Mouse (Mus musculus) neural tube, embryonic 13.5 days (tissue): Measurements from ENCODE around the gene Nrap. TPM values are rescaled to one million over a fixed set of nuclear protein-coding genes. Genes with fewer than 3 reads are reported as not detected.
"Not testable (repeated sequence)": the region's sequence is repeated elsewhere in the genome, so short reads cannot be mapped to it uniquely, and the experiment has no call there.

Experiments
- ATAC-seq: fragments of 200-750 bp; cut with Nextera tagmentation; 2 replicates; pipeline ENCODE4 v1.8.0; 2017; ENCODE audit warnings: low read depth, mild to moderate bottlenecking, moderate TSS enrichment, moderate library complexity
- H3K27ac ChIP-seq: fragments of 300-500 bp; sonication (generic); replicated peaks from 2 replicates; pipeline ENCODE4 v1.5.1; 2015; ENCODE audit warnings: moderate library complexity, mild to moderate bottlenecking, inconsistent platforms
- H3K27me3 ChIP-seq: fragments of 300-500 bp; sonication (generic); 2 replicates; pipeline ENCODE4 v1.6.1; 2015; ENCODE audit warnings: mild to moderate bottlenecking, inconsistent platforms
- H3K36me3 ChIP-seq: fragments of 300-500 bp; sonication (generic); 2 replicates; pipeline ENCODE4 v1.6.1; 2015; ENCODE audit warnings: mild to moderate bottlenecking, inconsistent platforms
- H3K4me1 ChIP-seq: fragments of 300-500 bp; sonication (generic); replicated peaks from 2 replicates; pipeline ENCODE4 v1.6.1; 2015; ENCODE audit warnings: inconsistent platforms
- H3K4me2 ChIP-seq: fragments of 300-500 bp; sonication (generic); 2 replicates; pipeline ENCODE4 v1.6.1; 2015; ENCODE audit warnings: inconsistent platforms, mild to moderate bottlenecking, moderate library complexity
- H3K4me3 ChIP-seq: fragments of 300-500 bp; sonication (generic); 2 replicates; pipeline ENCODE4 v1.5.1; 2015; ENCODE audit warnings: mild to moderate bottlenecking, inconsistent platforms
- H3K9ac ChIP-seq: fragments of 300-500 bp; sonication (generic); 2 replicates; pipeline ENCODE4 v1.6.1; 2015; ENCODE audit warnings: moderate library complexity, mild to moderate bottlenecking, inconsistent platforms
- H3K9me3 ChIP-seq: fragments of 300-500 bp; sonication (generic); 2 replicates; pipeline ENCODE4 v1.6.1; 2016; ENCODE audit warnings: inconsistent platforms
- WGBS: fragments of 180-500 bp; shearing (Covaris S2); methylation state at CpG from one replicate; pipeline ENCODE4 v1.1.7; 2015; 5-methylcytosine and 5-hydroxymethylcytosine counted together
- polyA plus RNA-seq: library from polyadenylated mRNA; unstranded; fragments of >200 nt; fragmentation: Nextera tagmentation; extraction: Ambion mirVana; gene quantifications from 2 replicates; pipeline ENCODE4 v1.2.1, GENCODE M21; 2015

Gene Nrap
- polyA plus RNA-seq, 1 experiment from 2014 or later = 0.32 TPM

DNA sequence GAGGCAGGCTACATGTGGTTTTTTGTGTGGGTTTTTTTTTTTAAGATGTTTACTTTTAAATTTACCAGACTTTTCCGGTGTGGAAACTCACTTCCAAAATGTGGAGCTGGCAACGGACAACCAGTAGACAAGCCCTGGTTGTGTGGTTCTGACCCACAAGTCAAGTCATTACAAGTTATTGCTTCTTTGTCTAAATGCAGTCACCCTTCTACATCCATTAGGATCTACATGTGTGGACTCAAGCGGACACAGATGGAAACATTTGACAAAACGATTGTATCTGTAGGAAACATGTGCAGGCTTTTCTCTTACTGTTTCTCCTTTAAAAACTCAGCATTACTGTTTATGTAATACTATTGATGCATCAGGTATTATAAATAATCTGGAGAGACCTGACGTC lies 16.6 kb downstream of the Nrap start:
- no peak overlapping the region for H3K27ac ChIP-seq
- no peak overlapping the region for H3K4me3 ChIP-seq
- ATAC-seq = no peak
- no peaks in the 10 kb centered on the region for H3K4me1 ChIP-seq
- 93% methylated on average over 5 of the region's 5 CpGs for WGBS
- H3K27me3 ChIP-seq = no peaks in the 10 kb centered on the region
- no peaks in the 10 kb centered on the region for H3K9me3 ChIP-seq
- H3K36me3 ChIP-seq = no peaks in the 10 kb centered on the region
- no peak overlapping the region for H3K9ac ChIP-seq
- no peak overlapping the region for H3K4me2 ChIP-seq

GRCm38 (mm10) chr19:56372226-56372625 lies 17.6 kb downstream of the Nrap start:
- Histone ChIP-seq H3K36me3 (no peaks in the 10 kb centered on the region), H3K27me3 (no peaks in the 10 kb centered on the region), H3K27ac (no peak overlapping the region), H3K4me1 (no peaks in the 10 kb centered on the region), H3K9ac (no peak overlapping the region), H3K4me3 (no peak overlapping the region), H3K4me2 (no peak overlapping the region), H3K9me3 (no peaks in the 10 kb centered on the region)
- ATAC-seq = no peak
- WGBS = 70% methylated on average over 7 of the region's 7 CpGs

DNA sequence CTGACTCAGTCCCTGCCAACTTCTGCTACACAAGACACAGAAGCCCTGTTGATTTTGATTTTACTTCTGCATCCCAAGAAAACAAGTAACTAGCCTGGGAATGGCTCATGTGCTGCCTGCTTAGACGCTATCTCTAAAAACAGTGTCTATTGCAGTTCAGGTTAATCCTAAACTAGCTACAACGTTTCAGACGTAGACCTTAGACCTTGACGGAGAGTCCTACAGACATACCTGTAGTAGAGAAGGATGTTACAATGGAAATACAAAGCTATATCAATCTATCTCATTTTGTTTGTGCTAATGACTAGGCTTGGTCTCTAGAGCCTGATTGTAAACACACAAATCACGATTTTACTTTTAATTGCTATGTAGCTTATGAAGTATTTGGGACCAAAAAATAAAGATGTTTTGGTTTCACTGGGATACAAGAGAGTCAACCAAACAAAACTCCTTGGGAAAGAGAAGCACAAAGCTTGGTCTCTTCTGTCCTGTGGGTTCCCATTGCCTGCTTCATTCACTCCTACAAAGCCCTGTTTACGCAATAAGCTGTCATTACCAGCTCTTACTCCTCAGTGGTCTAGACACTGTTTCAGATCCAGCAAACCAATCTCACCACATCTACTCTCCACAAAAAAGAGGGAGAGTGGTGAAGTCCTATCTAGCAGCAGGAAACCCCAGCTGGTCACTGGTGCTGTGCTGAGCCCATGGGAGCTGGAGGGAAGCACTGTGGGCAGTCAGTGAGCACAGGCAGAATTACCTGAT lies 19.3 kb downstream of the Nrap start:
- H3K4me1 ChIP-seq = no peaks in the 10 kb centered on the region
- 89% methylated on average over 6 of the region's 6 CpGs for WGBS
- H3K27ac ChIP-seq = no peak overlapping the region
- H3K9me3 ChIP-seq = no peaks in the 10 kb centered on the region
- no peaks in the 10 kb centered on the region for H3K36me3 ChIP-seq
- no peak overlapping the region for H3K4me3 ChIP-seq
- H3K9ac ChIP-seq = no peak overlapping the region
- no peaks in the 10 kb centered on the region for H3K27me3 ChIP-seq
- no peak overlapping the region for H3K4me2 ChIP-seq
- no peak for ATAC-seq

GRCm38 (mm10) chr19:56368912-56369311 lies 20.9 kb downstream of the Nrap start:
- ATAC-seq = no peak
- 89% methylated on average over 7 of the region's 7 CpGs for WGBS
- Histone ChIP-seq H3K4me2 (no peak overlapping the region), H3K9me3 (no peaks in the 10 kb centered on the region), H3K9ac (no peak overlapping the region), H3K4me1 (no peaks in the 10 kb centered on the region), H3K36me3 (no peaks in the 10 kb centered on the region), H3K4me3 (no peak overlapping the region), H3K27me3 (no peaks in the 10 kb centered on the region), H3K27ac (no peak overlapping the region)

- Histone ChIP-seq H3K9me3 (no peaks in the 10 kb centered on the region), H3K36me3 (no peaks in the 10 kb centered on the region), H3K27me3 (no peaks in the 10 kb centered on the region), H3K4me2 (no peak overlapping the region), H3K4me1 (no peaks in the 10 kb centered on the region), H3K27ac (no peak overlapping the region), H3K9ac (no peak overlapping the region), H3K4me3 (no peak overlapping the region)
- 88% methylated on average over 7 of the region's 7 CpGs for WGBS
- ATAC-seq = no peak
These were observed 22.1 kb downstream of the Nrap start for GRCm38 (mm10) chr19:56367778-56368177.

DNA sequence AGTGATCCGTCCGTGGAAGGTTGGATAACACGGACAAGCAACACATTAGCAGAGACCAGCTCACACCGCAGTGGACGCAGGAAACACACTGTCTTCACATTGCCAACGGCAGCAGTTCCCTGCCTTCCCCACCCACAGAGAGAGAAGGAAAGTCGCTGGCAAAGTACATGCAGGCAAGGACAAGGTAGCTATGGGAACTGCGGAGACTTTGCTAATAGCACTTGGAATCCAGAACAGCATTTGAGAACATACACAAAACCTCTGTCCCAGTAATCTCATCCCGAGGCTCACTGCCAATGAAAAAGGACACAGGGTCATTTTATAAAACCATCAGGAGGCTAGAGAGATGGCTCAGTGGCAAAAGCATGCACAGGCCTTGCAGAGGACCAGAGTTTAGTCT lies 23.2 kb downstream of the Nrap start:
- ATAC-seq = no peak
- Histone ChIP-seq H3K4me3 (no peak overlapping the region), H3K9me3 (no peaks in the 10 kb centered on the region), H3K36me3 (no peaks in the 10 kb centered on the region), H3K9ac (no peak overlapping the region), H3K27ac (no peak overlapping the region), H3K4me2 (no peak overlapping the region), H3K4me1 (no peaks in the 10 kb centered on the region), H3K27me3 (no peaks in the 10 kb centered on the region)
- 81% methylated on average over 9 of the region's 9 CpGs for WGBS

DNA sequence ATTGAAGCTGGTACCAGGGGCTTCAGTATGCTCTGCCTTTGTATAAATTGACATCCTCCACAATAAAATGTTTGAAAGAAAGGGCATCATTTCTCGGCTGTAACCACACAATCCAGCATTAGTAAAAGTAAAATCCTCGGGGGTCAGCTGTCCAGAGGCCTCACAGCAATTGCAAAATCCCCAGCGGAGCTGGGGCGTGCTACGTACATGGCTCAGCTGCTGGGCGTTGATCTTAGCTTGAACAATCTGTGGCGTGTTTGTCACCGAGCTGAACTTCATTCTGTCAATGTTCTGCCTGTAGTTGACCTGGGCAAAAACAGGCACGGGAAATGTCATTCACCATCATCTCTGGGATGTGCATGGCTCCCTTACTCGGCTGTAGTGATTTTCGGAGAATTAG lies 23.7 kb downstream of the Nrap start:
- Histone ChIP-seq H3K9ac (no peak overlapping the region), H3K9me3 (no peaks in the 10 kb centered on the region), H3K27me3 (no peaks in the 10 kb centered on the region), H3K4me1 (no peaks in the 10 kb centered on the region), H3K27ac (no peak overlapping the region), H3K4me2 (no peak overlapping the region), H3K36me3 (no peaks in the 10 kb centered on the region), H3K4me3 (no peak overlapping the region)
- no peak for ATAC-seq
- 79% methylated on average over 11 of the region's 11 CpGs for WGBS

GRCm38 (mm10) chr19:56364563-56364962 lies 25.3 kb downstream of the Nrap start:
- H3K4me1 ChIP-seq = no peaks in the 10 kb centered on the region
- ATAC-seq = no peak
- no peak overlapping the region for H3K4me2 ChIP-seq
- no peak overlapping the region for H3K4me3 ChIP-seq
- no peak overlapping the region for H3K27ac ChIP-seq
- 76% methylated on average over 8 of the region's 8 CpGs for WGBS
- no peaks in the 10 kb centered on the region for H3K27me3 ChIP-seq
- no peaks in the 10 kb centered on the region for H3K9me3 ChIP-seq
- no peaks in the 10 kb centered on the region for H3K36me3 ChIP-seq
- H3K9ac ChIP-seq = no peak overlapping the region

DNA sequence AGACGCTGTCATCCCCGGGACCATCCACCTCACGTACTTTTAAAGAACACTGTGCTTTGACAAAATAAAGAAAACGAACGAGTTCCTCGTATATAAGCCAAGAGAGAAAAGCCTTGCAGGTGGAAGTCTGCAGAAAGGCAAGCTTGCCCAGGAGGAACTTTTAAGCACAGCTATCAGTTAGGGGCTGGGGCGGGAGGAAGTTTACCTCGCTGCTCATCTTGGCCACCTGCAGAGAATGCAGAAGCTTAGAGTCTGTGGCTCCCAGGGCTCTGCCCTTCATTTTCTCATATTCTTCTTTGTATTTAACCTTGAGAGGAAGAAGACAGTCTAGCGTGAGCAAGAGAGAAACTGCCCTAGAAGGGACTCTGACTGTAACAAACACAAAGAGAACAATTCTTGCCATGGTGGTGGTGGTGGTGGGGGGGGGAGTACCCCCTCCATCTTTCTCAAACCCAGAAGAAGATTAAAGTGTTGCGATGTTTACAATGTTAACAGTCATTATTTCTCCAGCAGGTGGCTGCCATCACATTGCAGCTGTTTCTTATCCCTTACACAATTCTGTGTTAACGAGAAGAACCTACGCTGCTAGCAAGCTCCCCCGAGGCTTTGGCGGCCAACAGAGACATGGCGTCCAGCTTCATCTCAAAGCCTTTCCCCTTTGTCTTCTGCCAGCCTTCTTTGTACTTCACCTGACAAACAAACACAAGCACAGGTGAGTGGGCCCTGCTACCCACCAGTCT lies 25.9 kb downstream of the Nrap start:
- no peaks in the 10 kb centered on the region for H3K4me1 ChIP-seq
- no peak overlapping the region for H3K27ac ChIP-seq
- no peak overlapping the region for H3K9ac ChIP-seq
- H3K4me2 ChIP-seq = no peak overlapping the region
- H3K4me3 ChIP-seq = no peak overlapping the region
- H3K9me3 ChIP-seq = no peaks in the 10 kb centered on the region
- WGBS = 70% methylated on average over 15 of the region's 15 CpGs
- ATAC-seq = no peak
- no peaks in the 10 kb centered on the region for H3K27me3 ChIP-seq
- H3K36me3 ChIP-seq = no peaks in the 10 kb centered on the region

GRCm38 (mm10) chr19:56358890-56359289 lies 30.9 kb downstream of the Nrap start:
- H3K27me3 ChIP-seq = no peaks in the 10 kb centered on the region
- 73% methylated on average over 2 of the region's 2 CpGs for WGBS

DNA sequence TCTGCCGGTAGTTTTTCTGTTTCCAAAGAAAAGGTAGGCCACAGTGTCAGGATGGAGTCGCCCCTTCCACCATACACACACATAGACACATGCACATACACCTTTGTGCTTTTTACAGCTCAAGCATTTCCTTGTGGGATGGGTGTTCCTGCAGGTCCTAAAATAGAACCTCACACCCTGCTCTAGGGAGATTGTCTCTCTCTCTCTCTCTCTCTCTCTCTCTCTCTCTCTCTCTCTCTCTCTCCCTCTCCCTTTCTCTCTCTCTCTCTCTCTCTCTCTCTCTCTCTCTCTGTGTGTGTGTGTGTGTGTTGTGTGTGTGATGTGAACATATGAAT lies 32.5 kb downstream of the Nrap start:
- WGBS = 79% methylated on average over 2 of the region's 2 CpGs

More at GRCm38 (mm10) chr19:56358890-56359289, 30.9 kb downstream of the Nrap start:
- no peak overlapping the region for H3K4me2 ChIP-seq
- H3K9me3 ChIP-seq = no peaks in the 10 kb centered on the region
- ATAC-seq = no peak
- no peak overlapping the region for H3K27ac ChIP-seq
- no peak overlapping the region for H3K4me3 ChIP-seq
- H3K9ac ChIP-seq = no peak overlapping the region
- no peaks in the 10 kb centered on the region for H3K36me3 ChIP-seq
- H3K4me1 ChIP-seq = no peaks in the 10 kb centered on the region

GRCm38 (mm10) chr19:56356480-56357373 lies 33.1 kb downstream of the Nrap start:
- ATAC-seq = 0 out of 2 replicates have a peak, but pooled peaks have one; percentile 27
- Histone ChIP-seq H3K4me1 (no peaks in the 10 kb centered on the region), H3K9ac (no peak overlapping the region), H3K36me3 (no peaks in the 10 kb centered on the region), H3K9me3 (peaks cover 4% of the 10 kb centered on the region; the same call in 1 of the 2 replicates), H3K27ac (no peak overlapping the region), H3K4me3 (no peak overlapping the region), H3K27me3 (no peaks in the 10 kb centered on the region), H3K4me2 (no peak overlapping the region)
- 45% methylated on average over 17 of the region's 17 CpGs for WGBS

More for the DNA sequence above, 32.5 kb downstream of the Nrap start:
- H3K36me3 ChIP-seq, H3K4me2 ChIP-seq, H3K27me3 ChIP-seq, H3K9me3 ChIP-seq, ATAC-seq, H3K4me3 ChIP-seq, H3K27ac ChIP-seq, H3K4me1 ChIP-seq, H3K9ac ChIP-seq: not testable (repeated sequence)
